Mouse (Mus musculus) liver, adult (tissue): Measurements from ENCODE around the gene Cfap74.

Source experiments
- GATA4 ChIP-seq: IDR thresholded peaks from 2 replicates; pipeline ENCODE4 v1.6.1; 2014; ENCODE audit warnings: mild to moderate bottlenecking, low read length; ENCODE audit not compliant: insufficient replicate concordance

The Cfap74 gene

GRCm38 (mm10) chr4:155451597-155451996 lies 42.6 kb downstream of the Cfap74 start:
- TF ChIP-seq GATA4, result no peak

GRCm38 (mm10) chr4:155458575-155458974 lies 49.6 kb downstream of the Cfap74 start:
- no peak for TF ChIP-seq GATA4

GRCm38 (mm10) chr4:155463050-155463449 lies 54.1 kb downstream of the Cfap74 start:
- no peak for TF ChIP-seq GATA4

- no peak for TF ChIP-seq GATA4
These were observed 54.6 kb downstream of the Cfap74 start for GRCm38 (mm10) chr4:155463611-155464010.

GRCm38 (mm10) chr4:155464061-155464460 lies 55.1 kb downstream of the Cfap74 start:
- TF ChIP-seq GATA4, result no peak

GRCm38 (mm10) chr4:155465607-155466006 lies 56.6 kb downstream of the Cfap74 start:
- no peak for TF ChIP-seq GATA4

GRCm38 (mm10) chr4:155466080-155466479 lies 57.1 kb downstream of the Cfap74 start:
- no peak for TF ChIP-seq GATA4

GRCm38 (mm10) chr4:155467237-155468010 lies 58.4 kb downstream of the Cfap74 start:
- TF ChIP-seq GATA4, result no peak

- TF ChIP-seq GATA4, result no peak
These were observed 60.0 kb downstream of the Cfap74 start, which contains the start of gene Tmem52 for GRCm38 (mm10) chr4:155468952-155469351. TSS of gene Tmem52 (plus strand) at chr4:155469114.

GRCm38 (mm10) chr4:155469590-155470262 lies 60.7 kb downstream of the Cfap74 start:
- TF ChIP-seq GATA4, result no peak

- no peak for TF ChIP-seq GATA4
These were observed 61.4 kb downstream of the Cfap74 start for GRCm38 (mm10) chr4:155470263-155470953.

- TF ChIP-seq GATA4, result no peak
These were observed 62.0 kb downstream of the Cfap74 start for GRCm38 (mm10) chr4:155470997-155471396.

GRCm38 (mm10) chr4:155471406-155471805 lies 62.4 kb downstream of the Cfap74 start:
- TF ChIP-seq GATA4, result no peak

- no peak for TF ChIP-seq GATA4
These were observed 63.8 kb downstream of the Cfap74 start for GRCm38 (mm10) chr4:155472716-155473290.

- TF ChIP-seq GATA4, result no peak
These were observed 64.3 kb downstream of the Cfap74 start for GRCm38 (mm10) chr4:155473319-155473718.
